Mouse (Mus musculus) midbrain, embryonic 12.5 days (tissue): ENCODE data around the gene C1qtnf1. TPM values are rescaled to one million over a fixed set of nuclear protein-coding genes. Genes with fewer than 3 reads are reported as not detected.

ENCODE experiments used
- ATAC-seq: fragments of 200-750 bp; cut with Nextera tagmentation; 2 replicates; pipeline ENCODE4 v1.8.0; 2017; ENCODE audit warnings: low read depth, moderate TSS enrichment, moderate library complexity; ENCODE audit not compliant: low FRiP score
- H3K27ac ChIP-seq: fragments of 300-500 bp; sonication (generic); replicated peaks from 2 replicates; pipeline ENCODE4 v1.5.1; 2016; ENCODE audit warnings: mild to moderate bottlenecking
- H3K27me3 ChIP-seq: fragments of 300-500 bp; sonication (generic); 2 replicates; pipeline ENCODE4 v1.6.1; 2016; ENCODE audit warnings: mild to moderate bottlenecking
- H3K36me3 ChIP-seq: fragments of 300-500 bp; sonication (generic); 2 replicates; pipeline ENCODE4 v1.6.1; 2016
- H3K4me1 ChIP-seq: fragments of 300-500 bp; sonication (generic); 2 replicates; pipeline ENCODE4 v1.6.1; 2016
- H3K4me2 ChIP-seq: fragments of 300-500 bp; sonication (generic); replicated peaks from 2 replicates; pipeline ENCODE4 v1.6.1; 2016; ENCODE audit warnings: mild to moderate bottlenecking, moderate library complexity
- H3K4me3 ChIP-seq: fragments of 300-500 bp; sonication (generic); 2 replicates; pipeline ENCODE4 v1.5.1; 2016; ENCODE audit warnings: mild to moderate bottlenecking
- H3K9ac ChIP-seq: fragments of 300-500 bp; sonication (generic); replicated peaks from 2 replicates; pipeline ENCODE4 v1.6.1; 2016; ENCODE audit warnings: mild to moderate bottlenecking, moderate library complexity
- H3K9me3 ChIP-seq: fragments of 300-500 bp; sonication (generic); 2 replicates; pipeline ENCODE4 v1.6.1; 2016; ENCODE audit warnings: mild to moderate bottlenecking
- WGBS: fragments of 180-500 bp; shearing (Covaris S2); methylation state at CpG from one replicate; pipeline ENCODE4 v1.1.7; 2016; 5-methylcytosine and 5-hydroxymethylcytosine counted together
- polyA plus RNA-seq: library from polyadenylated mRNA; unstranded; fragments of >200 nt; fragmentation: Nextera tagmentation; extraction: Ambion mirVana; gene quantifications from 2 replicates; pipeline ENCODE4 v1.2.1, GENCODE M21; 2016

The C1qtnf1 gene
- polyA plus RNA-seq, 1 experiment from 2014 or later, result 3.3 TPM

GRCm38 (mm10) chr11:118445843-118446242 is 17.8 kb downstream of the C1qtnf1 start:
- H3K4me2 ChIP-seq, result no peak overlapping the region
- no peaks in the 10 kb centered on the region for H3K9me3 ChIP-seq
- peaks cover 22% of the 10 kb centered on the region for H3K27me3 ChIP-seq
- H3K36me3 ChIP-seq, result no peaks in the 10 kb centered on the region
- no peak overlapping the region for H3K9ac ChIP-seq
- peak; percentile 54; the same call in 1 of the 2 replicates for ATAC-seq
- WGBS, result 7% methylated on average over 3 of the region's 3 CpGs
- 0 out of 2 replicates have a peak, but pooled peaks cover 2% of the 10 kb centered on the region for H3K4me1 ChIP-seq
- H3K27ac ChIP-seq, result no peak overlapping the region
- no peak overlapping the region for H3K4me3 ChIP-seq

- WGBS, result 72% methylated on average over 4 of the region's 4 CpGs
- Histone ChIP-seq H3K9me3 (no peaks in the 10 kb centered on the region), H3K36me3 (no peaks in the 10 kb centered on the region), H3K4me2 (no peak overlapping the region), H3K9ac (no peak overlapping the region), H3K4me3 (no peak overlapping the region), H3K4me1 (0 out of 2 replicates have a peak, but pooled peaks cover 2% of the 10 kb centered on the region), H3K27ac (no peak overlapping the region), H3K27me3 (peaks cover 26% of the 10 kb centered on the region)
- no peak for ATAC-seq
These were observed 19.3 kb downstream of the C1qtnf1 start for GRCm38 (mm10) chr11:118447346-118447745.

- Histone ChIP-seq H3K27ac (no peak overlapping the region), H3K9ac (no peak overlapping the region), H3K27me3 (peaks cover 26% of the 10 kb centered on the region), H3K4me3 (no peak overlapping the region), H3K36me3 (no peaks in the 10 kb centered on the region), H3K4me1 (0 out of 2 replicates have a peak, but pooled peaks cover 2% of the 10 kb centered on the region), H3K9me3 (no peaks in the 10 kb centered on the region), H3K4me2 (no peak overlapping the region)
- 88% methylated on average over 8 of the region's 8 CpGs for WGBS
- ATAC-seq, result no peak
These were observed 20.4 kb downstream of the C1qtnf1 start for GRCm38 (mm10) chr11:118448385-118448784.

- no peak overlapping the region for H3K4me2 ChIP-seq
- 89% methylated on average over 6 of the region's 6 CpGs for WGBS
- H3K27ac ChIP-seq, result no peak overlapping the region
- H3K27me3 ChIP-seq, result peaks cover 8% of the 10 kb centered on the region; the same call in 1 of the 2 replicates
- H3K9ac ChIP-seq, result no peak overlapping the region
- no peak for ATAC-seq
- H3K4me1 ChIP-seq, result no peaks in the 10 kb centered on the region
- no peaks in the 10 kb centered on the region for H3K9me3 ChIP-seq
- no peaks in the 10 kb centered on the region for H3K36me3 ChIP-seq
- no peak overlapping the region for H3K4me3 ChIP-seq
These were observed 23.2 kb downstream of the C1qtnf1 start for GRCm38 (mm10) chr11:118451211-118451610.

- Histone ChIP-seq H3K4me3 (no peak overlapping the region), H3K36me3 (no peaks in the 10 kb centered on the region), H3K4me1 (no peaks in the 10 kb centered on the region), H3K9me3 (no peaks in the 10 kb centered on the region), H3K27ac (no peak overlapping the region), H3K9ac (no peak overlapping the region), H3K27me3 (peaks cover 15% of the 10 kb centered on the region; the same call in 1 of the 2 replicates), H3K4me2 (no peak overlapping the region)
- no peak for ATAC-seq
- WGBS, result 62% methylated on average over 2 of the region's 2 CpGs
These were observed 25.0 kb downstream of the C1qtnf1 start for GRCm38 (mm10) chr11:118452955-118453354.

GRCm38 (mm10) chr11:118453886-118454671 is 26.1 kb downstream of the C1qtnf1 start:
- H3K4me1 ChIP-seq, result no peaks in the 10 kb centered on the region
- no peak overlapping the region for H3K27ac ChIP-seq
- H3K9me3 ChIP-seq, result no peaks in the 10 kb centered on the region
- H3K36me3 ChIP-seq, result no peaks in the 10 kb centered on the region
- H3K4me2 ChIP-seq, result no peak overlapping the region
- ATAC-seq, result no peak
- WGBS, result 77% methylated on average over 11 of the region's 11 CpGs
- H3K9ac ChIP-seq, result no peak overlapping the region
- H3K27me3 ChIP-seq, result peaks cover 12% of the 10 kb centered on the region; the same call in 1 of the 2 replicates
- no peak overlapping the region for H3K4me3 ChIP-seq

GRCm38 (mm10) chr11:118455788-118456187 is 27.8 kb downstream of the C1qtnf1 start:
- 89% methylated on average over 6 of the region's 6 CpGs for WGBS
- Histone ChIP-seq H3K9me3 (no peaks in the 10 kb centered on the region), H3K36me3 (no peaks in the 10 kb centered on the region)

GRCm38 (mm10) chr11:118456937-118457336 is 28.9 kb downstream of the C1qtnf1 start:
- Histone ChIP-seq H3K9ac (no peak overlapping the region), H3K9me3 (no peaks in the 10 kb centered on the region), H3K4me3 (no peak overlapping the region), H3K4me1 (no peaks in the 10 kb centered on the region), H3K27ac (no peak overlapping the region), H3K36me3 (no peaks in the 10 kb centered on the region), H3K4me2 (no peak overlapping the region), H3K27me3 (peaks cover 8% of the 10 kb centered on the region; the same call in 1 of the 2 replicates)
- 79% methylated on average over 11 of the region's 11 CpGs for WGBS
- no peak for ATAC-seq

More at GRCm38 (mm10) chr11:118455788-118456187, 27.8 kb downstream of the C1qtnf1 start:
- H3K9ac ChIP-seq, result no peak overlapping the region
- no peaks in the 10 kb centered on the region for H3K4me1 ChIP-seq
- no peak overlapping the region for H3K4me3 ChIP-seq
- no peak for ATAC-seq
- H3K27me3 ChIP-seq, result peaks cover 12% of the 10 kb centered on the region; the same call in 1 of the 2 replicates
- H3K4me2 ChIP-seq, result no peak overlapping the region
- H3K27ac ChIP-seq, result no peak overlapping the region

- Histone ChIP-seq H3K27me3 (peaks cover 8% of the 10 kb centered on the region; the same call in 1 of the 2 replicates), H3K9me3 (no peaks in the 10 kb centered on the region), H3K9ac (no peak overlapping the region), H3K27ac (no peak overlapping the region), H3K4me1 (no peaks in the 10 kb centered on the region), H3K36me3 (no peaks in the 10 kb centered on the region), H3K4me2 (no peak overlapping the region), H3K4me3 (no peak overlapping the region)
- ATAC-seq, result no peak
- WGBS, result 69% methylated on average over 8 of the region's 8 CpGs
These were observed 31.0 kb downstream of the C1qtnf1 start for GRCm38 (mm10) chr11:118459051-118459450.

- ATAC-seq, result no peak
- H3K9ac ChIP-seq, result no peak overlapping the region
- H3K36me3 ChIP-seq, result no peaks in the 10 kb centered on the region
- no peaks in the 10 kb centered on the region for H3K9me3 ChIP-seq
- no peak overlapping the region for H3K4me3 ChIP-seq
- no peaks in the 10 kb centered on the region for H3K4me1 ChIP-seq
- no peak overlapping the region for H3K27ac ChIP-seq
- H3K4me2 ChIP-seq, result no peak overlapping the region
- 78% methylated on average over 4 of the region's 4 CpGs for WGBS
- peaks cover 8% of the 10 kb centered on the region; the same call in 1 of the 2 replicates for H3K27me3 ChIP-seq
These were observed 31.5 kb downstream of the C1qtnf1 start for GRCm38 (mm10) chr11:118459536-118459935.

GRCm38 (mm10) chr11:118460280-118460679 is 32.3 kb downstream of the C1qtnf1 start:
- Histone ChIP-seq H3K4me1 (no peaks in the 10 kb centered on the region), H3K36me3 (no peaks in the 10 kb centered on the region), H3K27me3 (peaks cover 8% of the 10 kb centered on the region; the same call in 1 of the 2 replicates), H3K4me2 (no peak overlapping the region), H3K9ac (no peak overlapping the region), H3K9me3 (no peaks in the 10 kb centered on the region), H3K27ac (no peak overlapping the region), H3K4me3 (no peak overlapping the region)
- 56% methylated on average over 6 of the region's 6 CpGs for WGBS
- no peak for ATAC-seq

GRCm38 (mm10) chr11:118467441-118468035 is 39.5 kb downstream of the C1qtnf1 start:
- no peak for ATAC-seq
- H3K9me3 ChIP-seq, result no peaks in the 10 kb centered on the region
- H3K27ac ChIP-seq, result no peak overlapping the region
- H3K9ac ChIP-seq, result no peak overlapping the region
- H3K4me3 ChIP-seq, result no peak overlapping the region
- H3K27me3 ChIP-seq, result no peaks in the 10 kb centered on the region
- H3K4me2 ChIP-seq, result no peak overlapping the region
- WGBS, result 47% methylated on average over 11 of the region's 11 CpGs
- H3K36me3 ChIP-seq, result no peaks in the 10 kb centered on the region
- H3K4me1 ChIP-seq, result peaks cover 8% of the 10 kb centered on the region; the same call in 1 of the 2 replicates
